Mouse (Mus musculus) erythroblast, embryonic 14.5 days (primary cell): Measurements from ENCODE around the gene Raet1e.
"Not testable (repeated sequence)": the region's sequence is repeated elsewhere in the genome, so short reads cannot be mapped to it uniquely, and the experiment has no call there.

Experiments used
- GATA1 ChIP-seq: IDR thresholded peaks from 2 replicates; pipeline ENCODE4 v1.6.1; 2012; ENCODE audit warnings: low read length, inconsistent platforms, mixed read lengths
- TAL1 ChIP-seq: IDR thresholded peaks from 3 replicates; pipeline ENCODE4 v1.6.1; 2012; ENCODE audit warnings: low read length, inconsistent platforms, mixed read lengths

GRCm38 (mm10) chr10:22353548-22354195 lies 195.3 kb downstream of the Raet1e start:
- not testable (repeated sequence) for TF ChIP-seq GATA1, TAL1
